Mouse (Mus musculus): ENCODE results near the gene Pcsk6. TPM values are rescaled to one million over a fixed set of nuclear protein-coding genes. Genes with fewer than 3 reads are reported as not detected.
"Not testable (repeated sequence)": the region's sequence is repeated elsewhere in the genome, so short reads cannot be mapped to it uniquely, and the experiment has no call there.

The Pcsk6 gene
- polyA plus RNA-seq, 1 experiment from 2014 or later, result 1.0 TPM

GRCm38 (mm10) chr7:65916566-65916965 lies 55.0 kb downstream of the Pcsk6 start:
- Histone ChIP-seq H3K27ac (replicated peaks) (no peak overlapping the region), H3K4me1 (0 out of 2 replicates have a peak, but pooled peaks cover 7% of the 10 kb centered on the region), H3K4me3 (no peak overlapping the region), H3K9me3 (no peaks in the 10 kb centered on the region), H3K27me3 (replicated peaks; ENCODE audit: low read depth, poor library complexity, severe bottlenecking) (no peaks in the 10 kb centered on the region), H3K36me3 (replicated peaks) (no peaks in the 10 kb centered on the region)
- WGBS, result 85% methylated on average over 8 of the region's 8 CpGs
- DNase-seq (ENCODE audit: low spot score), result no peak

GRCm38 (mm10) chr7:65918431-65918830 lies 56.9 kb downstream of the Pcsk6 start:
- Histone ChIP-seq H3K9me3 (no peaks in the 10 kb centered on the region; the same call in 1 of the 2 replicates), H3K36me3 (replicated peaks) (no peaks in the 10 kb centered on the region), H3K27me3 (replicated peaks; ENCODE audit: low read depth, poor library complexity, severe bottlenecking) (no peaks in the 10 kb centered on the region), H3K4me3 (no peak overlapping the region), H3K27ac (replicated peaks) (no peak overlapping the region), H3K4me1 (0 out of 2 replicates have a peak, but pooled peaks cover 7% of the 10 kb centered on the region)
- 95% methylated on average over 4 of the region's 4 CpGs for WGBS
- DNase-seq (ENCODE audit: low spot score), result no peak

DNA sequence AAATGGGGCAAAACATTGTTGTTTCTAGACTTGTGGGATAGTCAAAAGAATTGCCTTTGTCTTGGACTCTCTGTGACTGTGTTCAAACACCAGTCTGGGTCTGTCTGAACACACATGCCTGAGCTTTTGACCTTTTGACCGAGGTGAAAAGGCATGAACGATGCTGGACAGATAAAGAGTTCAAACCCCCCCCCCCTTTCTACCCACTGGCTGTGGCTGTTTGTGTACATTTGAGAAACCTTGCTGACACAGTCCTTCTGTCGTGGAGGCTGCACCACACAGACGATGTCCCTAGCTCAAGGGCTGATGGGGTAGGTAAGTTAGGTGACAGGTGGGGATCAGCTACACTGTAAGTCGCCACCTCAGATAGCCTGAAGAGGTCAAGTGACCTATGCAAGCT lies 67.9 kb downstream of the Pcsk6 start:
- Histone ChIP-seq H3K36me3 (replicated peaks) (no peaks in the 10 kb centered on the region), H3K4me1 (peaks cover 35% of the 10 kb centered on the region), H3K27me3 (replicated peaks; ENCODE audit: low read depth, poor library complexity, severe bottlenecking) (0 out of 2 replicates have a peak, but pooled peaks cover 7% of the 10 kb centered on the region), H3K9me3 (no peaks in the 10 kb centered on the region), H3K27ac (replicated peaks) (0 out of 2 replicates have a peak overlapping the region, but pooled peaks have one; percentile 40), H3K4me3 (no peak overlapping the region)
- 23% methylated on average over 5 of the region's 5 CpGs for WGBS
- DNase-seq (ENCODE audit: low spot score), result peak; percentile 13

GRCm38 (mm10) chr7:65930478-65930877 lies 68.9 kb downstream of the Pcsk6 start:
- no peak overlapping the region; the same call in 1 of the 2 replicates for H3K27ac ChIP-seq (replicated peaks)

DNA sequence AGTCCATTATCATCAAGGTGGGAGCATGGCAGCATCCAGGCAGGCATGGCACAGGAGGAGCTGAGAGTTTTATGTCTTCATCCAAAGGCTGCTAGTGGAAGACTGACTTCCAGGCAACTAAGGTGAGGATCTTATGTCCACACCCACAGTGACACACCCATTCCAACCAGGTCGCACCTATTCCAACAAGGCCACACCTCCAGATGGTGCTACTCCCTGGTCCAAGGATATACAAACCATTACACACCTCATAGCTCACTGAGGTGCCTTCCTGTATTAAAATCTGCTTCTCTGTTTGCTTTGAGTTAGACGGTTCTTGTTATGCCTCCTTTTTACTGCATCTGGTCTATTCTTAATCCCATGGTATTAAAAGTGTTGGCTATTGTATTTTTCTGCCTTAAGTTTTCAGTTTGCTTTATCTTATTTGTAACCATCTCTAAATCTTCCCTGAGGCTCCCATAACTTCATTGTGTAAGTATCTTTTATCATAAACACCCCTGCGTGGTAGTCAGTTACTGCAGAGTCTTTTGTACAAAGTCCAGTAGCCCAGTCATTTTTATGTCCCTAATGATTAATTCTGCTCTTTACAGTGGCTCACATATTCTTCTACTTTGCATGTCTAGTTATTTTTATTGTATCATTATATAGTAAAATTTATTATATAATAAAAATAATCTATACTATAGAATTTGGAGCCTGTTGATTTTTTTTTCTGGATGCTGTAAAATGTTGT lies 72.9 kb downstream of the Pcsk6 start:
- H3K9me3 ChIP-seq; H3K36me3 ChIP-seq (replicated peaks); H3K27me3 ChIP-seq (replicated peaks; ENCODE audit: low read depth, poor library complexity, severe bottlenecking); H3K27ac ChIP-seq (replicated peaks); H3K4me3 ChIP-seq; DNase-seq (ENCODE audit: low spot score): not testable (repeated sequence)
- WGBS, result 89% methylated on average over 3 of the region's 3 CpGs
- H3K4me1 ChIP-seq, result peaks cover 24% of the 10 kb centered on the region

More at GRCm38 (mm10) chr7:65930478-65930877, 68.9 kb downstream of the Pcsk6 start:
- 0 out of 2 replicates have a peak, but pooled peaks cover 7% of the 10 kb centered on the region for H3K27me3 ChIP-seq (replicated peaks; ENCODE audit: low read depth, poor library complexity, severe bottlenecking)
- peak; percentile 25 for DNase-seq (ENCODE audit: low spot score)
- H3K4me1 ChIP-seq, result peaks cover 33% of the 10 kb centered on the region
- no peaks in the 10 kb centered on the region for H3K36me3 ChIP-seq (replicated peaks)
- no peak overlapping the region for H3K4me3 ChIP-seq
- H3K9me3 ChIP-seq, result no peaks in the 10 kb centered on the region
- WGBS, result 42% methylated on average over 11 of the region's 11 CpGs

- H3K4me3 ChIP-seq, result no peak overlapping the region
- H3K9me3 ChIP-seq, result no peaks in the 10 kb centered on the region
- H3K4me1 ChIP-seq, result peaks cover 16% of the 10 kb centered on the region
- H3K36me3 ChIP-seq (replicated peaks), result no peaks in the 10 kb centered on the region
- no peak for DNase-seq (ENCODE audit: low spot score)
- no peak overlapping the region for H3K27ac ChIP-seq (replicated peaks)
- H3K27me3 ChIP-seq (replicated peaks; ENCODE audit: low read depth, poor library complexity, severe bottlenecking), result 0 out of 2 replicates have a peak, but pooled peaks cover 7% of the 10 kb centered on the region
- WGBS, result 47% methylated on average over 1 of the region's 1 CpGs
These were observed 73.7 kb downstream of the Pcsk6 start for GRCm38 (mm10) chr7:65935211-65935610.

DNA sequence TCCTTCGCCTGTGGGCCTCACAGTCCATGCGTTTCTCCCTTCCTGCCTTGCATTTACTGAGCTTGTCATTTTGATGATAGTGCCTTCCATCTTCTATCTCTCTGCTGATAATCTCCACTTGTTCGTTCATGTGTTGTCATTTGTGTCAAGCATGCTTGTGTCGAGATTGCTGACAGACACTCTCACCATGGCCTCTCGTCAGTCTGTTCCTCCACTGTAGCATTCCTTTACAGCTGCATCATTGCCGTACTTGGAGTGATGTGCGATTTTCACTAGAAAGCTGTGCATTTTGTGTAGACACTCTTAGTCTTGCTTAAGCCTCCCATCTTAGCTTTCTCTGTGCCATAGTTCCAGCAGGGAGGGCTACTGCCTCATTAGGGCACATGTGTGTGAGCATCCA lies 79.5 kb downstream of the Pcsk6 start:
- WGBS, result 80% methylated on average over 7 of the region's 7 CpGs
- no peaks in the 10 kb centered on the region for H3K27me3 ChIP-seq (replicated peaks; ENCODE audit: low read depth, poor library complexity, severe bottlenecking)
- H3K4me1 ChIP-seq, result peaks cover 15% of the 10 kb centered on the region
- DNase-seq (ENCODE audit: low spot score), result no peak
- no peaks in the 10 kb centered on the region for H3K36me3 ChIP-seq (replicated peaks)
- H3K27ac ChIP-seq (replicated peaks), result no peak overlapping the region
- H3K4me3 ChIP-seq, result no peak overlapping the region
- no peaks in the 10 kb centered on the region for H3K9me3 ChIP-seq

DNA sequence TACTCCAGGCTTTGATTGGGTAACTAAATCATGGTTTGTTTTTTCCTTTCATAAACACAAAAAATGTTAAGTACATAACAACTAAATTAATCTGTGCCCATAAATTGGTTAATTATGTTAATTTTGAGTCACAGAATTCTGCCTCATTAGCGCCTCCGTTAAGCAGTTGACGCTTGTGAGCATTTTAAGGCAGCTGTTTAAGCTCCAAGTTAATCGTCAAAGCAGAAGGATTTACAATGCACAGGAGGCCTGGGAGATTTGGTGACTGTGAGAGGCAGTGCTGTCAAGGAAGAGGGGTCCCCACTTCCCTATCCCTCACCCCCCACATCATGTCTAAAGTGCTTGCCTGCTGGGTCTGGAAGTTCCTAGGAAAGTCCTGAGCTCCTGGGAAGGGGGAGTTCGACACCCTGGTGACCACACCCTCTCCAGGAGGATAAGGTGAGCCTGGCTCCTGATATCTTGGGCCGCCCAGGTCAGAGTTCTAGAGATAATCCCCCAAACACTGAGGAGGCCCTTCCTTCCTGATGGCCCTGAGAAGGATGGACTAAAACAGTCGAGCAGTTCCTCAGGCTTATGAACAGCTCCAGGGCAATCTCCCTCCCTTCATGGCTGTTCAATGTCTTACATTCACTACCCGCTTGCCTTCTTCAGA lies 83.9 kb downstream of the Pcsk6 start:
- 73% methylated on average over 8 of the region's 8 CpGs for WGBS

GRCm38 (mm10) chr7:65946397-65946796 lies 84.9 kb downstream of the Pcsk6 start:
- Histone ChIP-seq H3K9me3 (no peaks in the 10 kb centered on the region), H3K4me3 (no peak overlapping the region), H3K27me3 (replicated peaks; ENCODE audit: low read depth, poor library complexity, severe bottlenecking) (no peaks in the 10 kb centered on the region), H3K4me1 (peaks cover 15% of the 10 kb centered on the region), H3K27ac (replicated peaks) (no peak overlapping the region), H3K36me3 (replicated peaks) (no peaks in the 10 kb centered on the region)
- no peak for DNase-seq (ENCODE audit: low spot score)
- WGBS, result 85% methylated on average over 7 of the region's 7 CpGs

More for the DNA sequence above, 83.9 kb downstream of the Pcsk6 start:
- Histone ChIP-seq H3K27me3 (replicated peaks; ENCODE audit: low read depth, poor library complexity, severe bottlenecking) (no peaks in the 10 kb centered on the region), H3K4me1 (peaks cover 21% of the 10 kb centered on the region), H3K4me3 (no peak overlapping the region), H3K27ac (replicated peaks) (no peak overlapping the region), H3K36me3 (replicated peaks) (no peaks in the 10 kb centered on the region), H3K9me3 (no peaks in the 10 kb centered on the region)
- no peak for DNase-seq (ENCODE audit: low spot score)

DNA sequence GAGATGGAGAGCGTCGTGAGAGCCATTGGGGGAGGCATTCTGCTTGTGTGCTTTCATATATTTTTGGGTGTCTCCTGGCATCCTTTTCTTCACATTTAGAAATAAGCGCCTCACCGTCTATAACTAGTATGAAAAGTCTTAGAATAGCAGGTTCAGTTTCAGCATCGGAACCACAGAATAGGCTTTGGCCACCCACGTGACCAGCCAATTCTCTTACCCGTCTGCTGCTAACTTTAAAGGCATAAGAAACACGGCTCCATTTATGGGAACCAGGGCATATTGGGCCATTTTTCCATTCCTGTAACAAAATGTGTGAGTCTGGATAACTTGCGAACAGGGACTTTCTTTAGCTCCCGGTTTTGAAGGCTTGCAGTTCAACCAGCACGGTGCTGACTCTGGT lies 87.4 kb downstream of the Pcsk6 start:
- H3K36me3 ChIP-seq (replicated peaks), result no peaks in the 10 kb centered on the region
- no peak overlapping the region for H3K27ac ChIP-seq (replicated peaks)
- peaks cover 12% of the 10 kb centered on the region for H3K4me1 ChIP-seq
- no peak for DNase-seq (ENCODE audit: low spot score)
- H3K4me3 ChIP-seq, result no peak overlapping the region
- no peaks in the 10 kb centered on the region for H3K9me3 ChIP-seq
- no peaks in the 10 kb centered on the region for H3K27me3 ChIP-seq (replicated peaks; ENCODE audit: low read depth, poor library complexity, severe bottlenecking)
- WGBS, result 93% methylated on average over 11 of the region's 11 CpGs

DNA sequence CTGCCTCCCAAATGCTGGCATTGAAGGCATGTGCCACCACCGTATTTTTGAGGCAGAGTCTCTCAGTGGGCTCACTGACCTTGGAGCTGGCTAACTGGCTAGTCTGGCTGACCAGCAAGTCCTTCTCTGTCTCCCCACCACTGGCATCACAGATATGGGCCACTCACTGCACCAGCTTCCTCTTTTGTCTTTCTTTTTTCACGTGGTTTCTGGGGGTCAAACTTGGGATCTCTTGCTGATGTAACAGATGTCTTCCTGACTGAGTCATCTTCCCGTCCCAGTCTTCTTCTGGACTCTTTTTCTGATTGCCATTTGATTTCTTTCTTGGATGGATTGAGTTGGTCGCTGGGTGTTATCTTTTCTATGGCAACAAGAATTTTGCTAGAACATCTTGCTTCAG lies 93.0 kb downstream of the Pcsk6 start:
- Histone ChIP-seq H3K27ac (replicated peaks) (no peak overlapping the region), H3K27me3 (replicated peaks; ENCODE audit: low read depth, poor library complexity, severe bottlenecking) (no peaks in the 10 kb centered on the region)
- WGBS, result 84% methylated on average over 4 of the region's 4 CpGs

DNA sequence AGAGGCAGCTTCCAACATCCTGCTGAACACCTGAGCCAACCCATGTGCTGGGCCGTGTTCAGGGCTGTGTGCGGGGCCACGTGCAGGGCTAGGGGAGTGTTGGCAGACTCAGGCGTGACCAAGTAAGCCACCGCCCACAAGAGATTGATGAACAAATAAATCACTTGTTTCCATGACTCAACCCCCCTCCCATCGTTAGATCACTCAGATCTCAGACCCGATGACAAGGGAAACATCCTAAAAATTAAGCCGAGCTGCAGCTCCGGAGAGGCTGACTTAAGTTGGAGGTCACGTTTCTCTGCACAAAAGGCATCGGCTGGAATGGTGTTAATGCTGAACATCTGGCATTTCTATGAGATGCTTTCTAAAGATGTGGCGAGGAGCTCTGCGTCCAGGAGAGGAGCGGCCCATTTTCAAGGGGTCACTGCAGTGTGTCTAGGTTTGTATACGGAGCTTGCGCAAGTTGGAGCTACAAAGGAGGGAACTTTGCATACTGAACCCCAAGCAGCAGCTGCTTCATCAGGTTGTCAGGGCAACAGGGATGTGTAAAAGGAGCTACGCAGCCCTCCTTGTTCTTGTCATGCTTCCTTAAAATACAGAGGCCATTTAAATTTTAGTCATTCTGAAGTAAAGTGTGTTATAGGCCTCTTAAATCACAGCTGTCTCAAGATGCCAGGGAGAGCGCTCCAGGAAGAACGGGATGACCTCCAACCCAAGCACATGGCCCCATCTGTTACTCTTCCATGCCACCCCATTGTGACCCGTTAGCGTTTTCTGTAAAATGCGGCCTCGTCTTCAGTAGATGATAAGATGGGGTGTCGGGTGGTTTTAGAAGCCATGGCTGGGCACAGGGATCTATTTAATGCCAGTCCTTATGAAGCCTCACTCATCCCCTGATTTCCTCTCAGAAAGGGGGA lies 94.0 kb downstream of the Pcsk6 start:
- peak; percentile 40 for DNase-seq (ENCODE audit: low spot score)
- Histone ChIP-seq H3K9me3 (no peaks in the 10 kb centered on the region), H3K4me1 (peaks cover 17% of the 10 kb centered on the region), H3K4me3 (no peak overlapping the region), H3K36me3 (replicated peaks) (no peaks in the 10 kb centered on the region), H3K27me3 (replicated peaks; ENCODE audit: low read depth, poor library complexity, severe bottlenecking) (no peaks in the 10 kb centered on the region), H3K27ac (replicated peaks) (peak overlapping the region; percentile 26)
- WGBS, result 59% methylated on average over 24 of the region's 24 CpGs

More for the DNA sequence above, 93.0 kb downstream of the Pcsk6 start:
- no peak for DNase-seq (ENCODE audit: low spot score)
- H3K36me3 ChIP-seq (replicated peaks), result no peaks in the 10 kb centered on the region
- no peak overlapping the region for H3K4me3 ChIP-seq
- no peaks in the 10 kb centered on the region for H3K9me3 ChIP-seq
- H3K4me1 ChIP-seq, result peaks cover 17% of the 10 kb centered on the region
